Mouse (Mus musculus): ENCODE measurements around the gene Ceacam18. TPM values are rescaled to one million over a fixed set of nuclear protein-coding genes. Genes with fewer than 3 reads are reported as not detected.

Ceacam18 gene
- not detected for total RNA-seq (2021)
- long read RNA-seq, experiment 1: 0 reads
- long read RNA-seq, experiment 2: 0 reads

DNA sequence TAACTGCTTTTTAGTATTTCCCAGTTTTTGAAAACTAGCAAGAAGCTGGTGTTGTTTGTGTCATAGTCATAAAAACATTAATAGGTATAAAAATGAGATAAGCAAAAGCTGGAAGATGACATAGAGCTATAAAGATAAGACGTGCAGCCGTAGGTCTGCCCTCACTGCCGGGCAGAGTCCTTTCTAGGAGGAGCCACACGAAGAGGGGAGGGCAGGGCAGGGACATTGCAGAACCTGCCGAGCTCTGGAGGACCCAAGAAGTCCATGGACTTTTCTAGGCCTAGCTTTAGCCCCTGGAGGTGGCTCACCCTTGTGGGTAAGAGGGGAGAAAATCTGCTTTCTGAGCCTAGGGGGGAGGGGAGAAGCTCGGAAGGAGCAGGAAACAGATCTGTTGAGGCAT, at the start of gene Ceacam18:
Gene Ceacam18, plus strand, starts transcription at position 208 of the 400 bp plus-strand sequence.
- DNase-seq: no peak

- no peak for DNase-seq
Measured at GRCm38 (mm10) chr7:43584790-43585189, 49.7 kb upstream of the Ceacam18 start.

DNA sequence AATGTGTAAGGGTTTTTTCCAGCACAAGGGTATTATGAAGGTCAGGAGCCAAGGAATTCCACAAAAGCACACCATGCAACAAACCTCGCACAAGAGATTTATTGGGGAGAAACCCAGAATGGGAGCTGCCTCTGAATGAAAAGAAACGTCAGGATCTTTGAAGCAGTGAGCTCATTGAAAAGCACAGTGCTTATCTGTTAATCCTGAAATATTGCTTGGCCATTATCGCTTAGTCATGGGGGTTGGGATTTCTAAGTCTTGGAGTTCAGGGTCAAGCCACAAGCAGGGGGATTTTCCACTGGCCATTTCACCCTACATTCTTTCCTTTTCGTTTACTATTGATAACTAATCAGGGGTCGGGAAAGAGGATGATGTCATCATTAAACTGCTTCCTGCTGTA, 32.6 kb upstream of the Ceacam18 start:
- peak in 1 of 2 experiments; percentile 16 for DNase-seq

GRCm38 (mm10) chr7:43606896-43607742, 27.4 kb upstream of the Ceacam18 start, which contains the start of gene Zfp819:
Gene Zfp819 (plus strand): TSS chr7:43607169.
- peak; percentile 78 to 80 for DNase-seq

- DNase-seq: no peak
Measured at GRCm38 (mm10) chr7:43607743-43608287, 26.7 kb upstream of the Ceacam18 start.

GRCm38 (mm10) chr7:43608316-43608824, 26.1 kb upstream of the Ceacam18 start:
- DNase-seq: no peak

DNA sequence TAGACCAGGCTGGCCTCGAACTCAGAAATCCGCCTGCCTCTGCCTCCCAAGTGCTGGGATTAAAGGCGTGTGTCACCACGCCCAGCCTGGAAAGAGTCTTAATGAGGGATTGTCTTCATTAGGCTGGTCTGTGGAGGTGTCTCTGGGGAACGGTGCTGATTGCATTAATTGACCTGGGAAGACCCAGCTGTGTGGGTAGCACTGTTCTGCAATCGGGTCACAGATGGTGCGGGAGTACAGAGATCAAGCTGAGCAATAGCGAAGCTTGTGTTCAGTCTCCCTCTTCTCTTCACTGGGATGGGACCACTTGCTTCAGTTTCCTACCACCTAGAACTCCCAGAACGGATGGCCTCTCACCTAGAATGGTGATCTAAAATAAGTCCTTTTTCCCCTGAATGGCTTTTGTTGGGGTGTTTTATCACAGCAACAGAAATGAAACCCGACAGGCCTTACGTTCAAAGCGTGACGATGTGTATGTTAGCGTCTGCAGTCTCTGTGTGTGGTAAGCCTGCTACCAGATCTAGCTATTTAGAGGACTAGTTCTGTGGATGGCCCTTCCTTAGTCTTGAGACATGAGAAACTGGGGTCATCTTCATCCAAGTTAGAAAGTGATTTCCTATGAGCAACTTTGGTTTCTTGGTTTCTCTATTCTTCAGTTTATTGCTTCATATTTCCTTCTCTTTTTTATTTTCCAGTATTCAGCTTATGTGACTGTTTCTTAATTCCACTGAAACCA, 20.5 kb upstream of the Ceacam18 start:
- no peak for DNase-seq

- no peak for DNase-seq
Measured at GRCm38 (mm10) chr7:43622927-43623326, 11.6 kb upstream of the Ceacam18 start.

DNA sequence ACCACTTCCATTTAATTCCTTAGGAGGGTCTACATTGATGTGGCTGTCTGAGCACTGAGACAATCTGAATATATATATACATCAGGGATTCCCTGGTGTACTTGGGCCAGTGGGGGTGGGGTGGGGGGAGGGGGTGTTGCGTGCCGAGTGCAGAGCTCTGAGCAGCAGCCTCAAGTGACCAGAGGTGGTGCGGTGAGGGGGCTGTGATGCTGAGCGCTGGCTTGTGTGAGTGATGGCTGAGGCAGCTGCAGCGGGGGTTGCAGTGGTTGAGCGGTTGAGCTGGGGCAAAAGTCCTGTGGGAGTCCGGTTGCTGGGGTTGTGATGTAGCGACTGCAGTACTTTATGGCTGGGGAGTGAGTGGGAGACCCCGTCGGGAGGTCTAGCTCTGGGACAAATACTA, 10.7 kb upstream of the Ceacam18 start:
- DNase-seq: no peak

DNA sequence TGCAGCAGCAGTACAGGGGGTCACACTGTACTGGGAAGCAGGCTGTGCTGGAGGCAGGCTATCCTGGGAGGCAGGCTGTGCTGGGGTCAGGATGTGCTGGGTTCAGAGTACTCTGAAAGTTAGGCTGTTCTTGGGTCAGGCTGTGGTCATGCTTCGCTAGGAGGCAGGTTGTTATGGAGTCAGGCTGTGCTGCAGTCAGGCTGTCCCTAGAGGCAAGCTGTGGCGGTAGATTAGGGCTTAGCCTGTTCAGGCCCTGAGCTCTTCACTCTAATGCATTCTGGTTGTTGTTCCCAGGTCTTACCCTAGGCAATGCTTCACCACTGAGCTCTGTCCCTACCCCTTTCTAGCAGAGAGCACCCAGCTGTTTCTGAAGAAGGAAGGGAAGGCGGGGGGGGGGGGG, 9.4 kb upstream of the Ceacam18 start:
- no peak for DNase-seq

GRCm38 (mm10) chr7:43625794-43626422, 8.6 kb upstream of the Ceacam18 start:
- no peak for DNase-seq

GRCm38 (mm10) chr7:43633940-43634339, 567 bp upstream of the Ceacam18 start:
- no peak for DNase-seq

GRCm38 (mm10) chr7:43636194-43636593, 1.7 kb downstream of the Ceacam18 start:
- DNase-seq: no peak

- DNase-seq: no peak
Measured at GRCm38 (mm10) chr7:43637118-43637517, 2.6 kb downstream of the Ceacam18 start.

- peak; percentile 64 to 70 for DNase-seq
Measured at GRCm38 (mm10) chr7:43642587-43642986, 8.1 kb downstream of the Ceacam18 start.

GRCm38 (mm10) chr7:43643046-43643652, 8.6 kb downstream of the Ceacam18 start:
- no peak for DNase-seq

GRCm38 (mm10) chr7:43652683-43653082, 18.2 kb downstream of the Ceacam18 start:
- peak in 1 of 2 experiments; percentile 14 for DNase-seq

GRCm38 (mm10) chr7:43654519-43654918, 20.0 kb downstream of the Ceacam18 start:
- no peak for DNase-seq

- no peak for DNase-seq
Measured at GRCm38 (mm10) chr7:43656232-43656631, 21.7 kb downstream of the Ceacam18 start.

DNA sequence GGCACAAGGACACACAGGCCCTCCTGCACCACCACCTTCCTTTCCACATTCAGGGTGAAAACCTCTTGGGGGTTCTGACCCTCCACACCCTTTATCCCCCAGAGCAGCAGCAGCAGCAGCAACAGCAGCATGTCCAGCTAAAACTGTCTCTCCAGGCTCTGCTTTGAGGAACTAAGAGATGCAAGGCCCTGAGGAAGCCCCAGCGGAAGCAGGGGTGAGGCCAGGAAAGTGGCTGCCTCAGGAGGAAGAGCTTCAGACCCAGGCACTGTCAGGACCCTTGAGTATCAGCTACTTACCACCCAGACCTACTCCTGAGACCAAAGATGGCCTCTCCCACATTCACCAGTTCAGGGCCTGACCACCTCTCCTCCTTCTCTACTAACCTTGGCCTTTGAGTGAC, 25.5 kb downstream of the Ceacam18 start, which contains the start of gene Siglece:
Gene Siglece, minus strand, starts transcription at position 160 of the 400 bp plus-strand sequence.
- DNase-seq: no peak

- DNase-seq: peak; percentile 59 to 65
Measured at GRCm38 (mm10) chr7:43662804-43663203, 28.3 kb downstream of the Ceacam18 start.
